Mouse (Mus musculus) testis, adult 10 weeks (tissue): ENCODE results near the gene Nkiras2. TPM values are rescaled to one million over a fixed set of nuclear protein-coding genes. Genes with fewer than 3 reads are reported as not detected.

Source experiments
- polyA plus RNA-seq: library from polyadenylated mRNA; stranded (reverse); fragments of 350-450 nt; fragmentation: Illumina TruSeq; extraction: RNeasy Lipid Tissue Mini Kit (QIAGEN cat#74804); gene quantifications from one replicate; pipeline ENCODE4 v1.2.3, GENCODE M21; 2014; ENCODE audit warnings: low read depth, low replicate concordance

Gene Nkiras2
- polyA plus RNA-seq: 13.0 TPM

DNA sequence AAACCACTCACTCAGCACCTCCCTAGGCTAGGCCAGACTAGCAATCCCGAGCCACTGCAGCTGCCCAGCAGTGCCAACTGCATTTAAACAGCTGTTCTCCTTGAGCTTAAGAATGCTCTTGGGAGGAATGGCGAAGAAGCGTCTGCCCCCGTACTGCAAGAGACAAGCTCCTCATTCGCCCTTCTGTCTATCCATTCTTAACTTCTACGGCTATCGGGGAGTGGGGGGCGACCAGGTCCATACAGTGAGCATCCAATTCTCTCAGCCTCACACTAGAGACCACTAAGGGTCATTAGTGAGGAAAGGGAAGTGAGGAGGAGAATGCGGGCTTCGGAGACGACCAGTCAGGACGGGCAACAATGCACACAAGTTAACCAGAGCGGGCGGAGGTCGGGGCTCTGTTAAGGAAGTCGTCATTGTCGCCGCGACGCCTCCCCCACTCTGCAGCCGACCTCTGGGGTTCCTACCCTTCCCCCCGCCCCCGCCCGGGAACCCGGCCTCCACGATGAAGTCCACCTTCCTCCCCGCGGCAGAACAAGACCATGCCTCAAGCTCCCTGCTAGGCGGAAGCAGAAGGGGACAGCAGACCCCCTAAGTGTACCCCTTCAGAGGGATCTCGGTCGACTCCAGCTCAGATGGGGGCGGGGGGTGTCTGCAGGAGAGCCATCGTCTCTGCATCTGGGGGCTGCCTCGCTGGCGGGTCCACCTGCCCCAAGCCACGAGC is at the start of gene Nkiras2:
Nkiras2 (plus strand) TSS at position 484 of the 724 bp plus-strand sequence.

GRCm38 (mm10) chr11:100574708-100575483 is 44.1 kb upstream of the Nkiras2 start, which contains the start of gene Cnp:
Cnp (plus strand) TSS chr11:100574904.

DNA sequence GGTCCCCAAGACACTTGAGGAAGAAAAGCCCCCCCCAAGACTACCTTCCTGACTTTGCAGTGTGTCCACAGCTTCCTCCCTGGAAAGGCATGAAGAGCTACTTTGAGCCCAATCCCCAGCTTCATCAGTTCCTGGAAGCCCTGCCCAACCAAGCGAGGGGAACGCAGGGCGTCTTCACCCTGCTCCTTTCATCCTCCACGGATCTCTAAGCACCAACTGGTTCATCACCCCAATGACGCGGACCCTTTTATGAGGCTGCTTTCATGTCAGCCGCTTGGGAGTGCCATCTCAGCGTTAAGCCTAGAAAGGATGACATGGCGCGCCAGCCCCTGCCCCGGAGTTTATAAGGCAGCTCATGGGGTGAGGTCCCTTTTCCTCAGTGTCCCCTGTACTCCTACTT is 938 bp downstream of the Nkiras2 start, which contains the start of gene Dnajc7:
Dnajc7 (minus strand) TSS at position 187 of the 400 bp plus-strand sequence.

Other genes starting within 250 kb of the Nkiras2 start
- 1.8 TPM for gene Jup, start 221.5 kb upstream of the Nkiras2 start, polyA plus RNA-seq
- gene P3h4, start 204.4 kb upstream of the Nkiras2 start, polyA plus RNA-seq: 2.7 TPM
- gene Fkbp10, start 203.5 kb upstream of the Nkiras2 start, polyA plus RNA-seq: 0.39 TPM
- gene Nt5c3b, start 177.4 kb upstream of the Nkiras2 start, polyA plus RNA-seq: 56.1 TPM
- 256 TPM for gene Klhl10, start 177.3 kb upstream of the Nkiras2 start, polyA plus RNA-seq
- 25.2 TPM for gene Klhl11, start 146.5 kb upstream of the Nkiras2 start, polyA plus RNA-seq
- gene Acly, start 91.2 kb upstream of the Nkiras2 start, polyA plus RNA-seq: 16.8 TPM
- 67.7 TPM for gene Ttc25, start 73.6 kb upstream of the Nkiras2 start, polyA plus RNA-seq
- 1.2 TPM for gene Cnp, start 44.3 kb upstream of the Nkiras2 start, polyA plus RNA-seq
- gene Dnajc7, start 924 bp downstream of the Nkiras2 start, polyA plus RNA-seq: 259 TPM
- gene Zfp385c, start 73.2 kb downstream of the Nkiras2 start, polyA plus RNA-seq: 0.11 TPM
- gene Dhx58, start 85.0 kb downstream of the Nkiras2 start, polyA plus RNA-seq: 6.3 TPM
- gene Kat2a, start 93.2 kb downstream of the Nkiras2 start, polyA plus RNA-seq: 2.8 TPM
- 93.0 TPM for gene Hspb9, start 94.6 kb downstream of the Nkiras2 start, polyA plus RNA-seq
- gene Rab5c, start 119.0 kb downstream of the Nkiras2 start, polyA plus RNA-seq: 10.5 TPM
- gene Kcnh4, start 140.7 kb downstream of the Nkiras2 start, polyA plus RNA-seq: not detected
- not detected for gene Hcrt, start 143.7 kb downstream of the Nkiras2 start, polyA plus RNA-seq
- gene Ghdc, start 151.7 kb downstream of the Nkiras2 start, polyA plus RNA-seq: 0.18 TPM
- gene Stat5b, start 231.5 kb downstream of the Nkiras2 start, polyA plus RNA-seq: 0.42 TPM
- 0.85 TPM for gene Stat5a, start 240.1 kb downstream of the Nkiras2 start, polyA plus RNA-seq